Mouse (Mus musculus): Measurements from ENCODE around the gene Hemk1. TPM values are rescaled to one million over a fixed set of nuclear protein-coding genes. Genes with fewer than 3 reads are reported as not detected.

Gene Hemk1
- polyA plus RNA-seq, 1 experiment: 15.2 TPM

DNA sequence AAGGTAGTCTGAATTCAATTTTAAA, 42.3 kb downstream of the Hemk1 start, which contains the start of gene Cish:
Gene Cish (plus strand): TSS at position 11 of the 25 bp plus-strand sequence.
- TF ChIP-seq GATA1 (IDR thresholded peaks at IDR 0.05; ENCODE audit: low read length): no peak

DNA sequence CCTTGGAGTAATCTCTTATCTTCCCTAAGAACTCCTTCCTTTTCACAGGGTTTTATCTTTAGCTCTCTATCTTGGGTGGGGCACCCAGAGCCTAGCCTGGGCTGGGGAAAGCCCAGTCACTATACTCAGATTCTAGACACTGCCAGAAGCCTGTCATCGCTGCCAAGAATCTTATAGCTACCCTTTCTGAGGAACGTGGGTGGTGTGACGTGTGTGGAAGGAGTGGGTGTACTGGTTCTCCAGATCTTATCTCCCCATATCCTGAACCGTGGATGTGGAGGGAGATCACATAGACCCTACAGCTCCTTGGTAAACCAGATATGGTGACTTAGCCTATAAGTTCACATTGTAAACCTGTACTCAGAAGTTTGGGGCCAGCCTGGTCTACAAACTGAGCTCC, 42.5 kb downstream of the Hemk1 start:
- TF ChIP-seq GATA1 (IDR thresholded peaks at IDR 0.05; ENCODE audit: low read length): peak; percentile 55

DNA sequence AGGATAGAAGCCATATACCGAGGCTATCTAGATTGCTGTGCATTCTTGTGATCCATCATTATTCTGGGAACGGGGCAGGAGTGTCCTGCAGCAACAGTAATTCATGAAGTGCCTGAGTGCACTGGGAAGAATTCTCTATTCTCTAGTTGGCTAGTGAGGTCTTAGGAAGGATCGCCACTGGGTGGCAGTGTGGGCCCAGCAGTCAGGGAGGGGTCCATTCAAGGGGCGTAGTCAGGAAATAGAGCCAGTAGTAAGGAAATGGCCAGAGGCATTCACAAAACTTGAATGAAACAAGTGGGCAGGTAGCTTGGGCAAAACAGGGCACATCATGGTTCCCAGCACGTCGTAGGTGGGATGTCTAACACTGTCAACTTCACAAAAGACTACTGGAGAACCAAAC, 43.9 kb downstream of the Hemk1 start:
- TF ChIP-seq GATA1 (IDR thresholded peaks at IDR 0.05; ENCODE audit: low read length): no peak

DNA sequence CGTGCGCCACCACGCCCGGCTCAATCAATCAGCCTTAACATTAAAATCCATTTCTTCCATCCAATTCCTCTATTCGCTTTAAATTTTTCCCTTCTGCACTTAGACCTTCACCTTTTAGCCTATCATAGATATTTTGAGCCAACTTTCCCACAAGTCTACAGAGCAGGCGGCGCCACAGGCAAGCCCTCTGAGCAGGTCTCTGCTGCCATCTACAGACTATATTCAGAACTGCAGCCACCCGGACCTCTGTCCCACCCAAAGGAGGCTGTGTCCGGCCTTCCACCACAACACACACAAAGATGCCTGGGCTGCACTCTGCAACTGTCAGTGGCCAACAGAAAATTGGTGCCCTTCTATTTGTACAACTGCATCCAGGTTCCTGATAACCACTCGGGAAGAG, 47.3 kb downstream of the Hemk1 start:
- no peak for TF ChIP-seq GATA1 (IDR thresholded peaks at IDR 0.05; ENCODE audit: low read length)

DNA sequence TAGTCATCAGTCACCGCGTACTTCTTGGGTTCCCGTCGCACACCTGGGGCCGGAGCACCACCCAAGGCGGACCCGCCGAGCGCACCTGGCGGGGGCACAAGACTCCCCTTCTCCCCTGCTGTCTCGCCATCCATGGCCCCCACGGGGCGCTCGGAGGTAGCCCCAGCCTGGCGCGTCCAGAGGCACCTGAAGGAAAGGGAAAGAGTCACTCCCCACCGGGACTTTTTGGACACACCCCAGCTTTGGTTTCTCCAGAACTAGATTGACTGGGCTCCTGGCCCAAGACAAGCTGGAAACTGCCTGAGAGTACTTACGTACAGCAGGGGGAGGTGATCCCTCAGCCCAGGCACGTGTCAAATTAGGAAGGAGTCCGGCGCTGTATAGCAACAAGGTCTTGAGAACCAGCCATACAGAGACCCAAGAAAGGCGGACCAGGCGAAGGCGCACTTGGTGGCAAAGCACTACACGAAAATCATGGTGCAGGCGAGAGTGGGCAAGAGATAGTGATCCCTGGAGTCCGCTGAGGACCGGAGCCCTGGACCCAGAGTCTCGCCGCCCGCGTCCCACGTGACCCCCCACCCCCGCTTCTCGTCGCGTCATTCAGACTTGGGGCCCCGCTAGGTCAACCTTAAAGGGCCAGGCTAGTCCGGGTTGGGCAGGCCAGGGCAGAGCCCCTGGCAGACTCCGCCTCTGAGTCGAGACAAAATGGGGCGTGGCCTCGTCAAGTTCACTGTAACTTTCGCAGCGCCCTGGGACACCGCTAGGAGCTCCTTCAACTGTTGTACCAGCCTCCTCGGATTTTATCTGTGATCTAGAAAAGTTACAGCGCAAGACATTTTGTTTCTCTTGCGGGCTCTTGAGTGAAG, 48.7 kb downstream of the Hemk1 start, which contains the start of gene Mapkapk3:
Gene Mapkapk3 (minus strand): TSS at position 667 of the 866 bp plus-strand sequence.
- no peak for TF ChIP-seq GATA1 (IDR thresholded peaks at IDR 0.05; ENCODE audit: low read length)

DNA sequence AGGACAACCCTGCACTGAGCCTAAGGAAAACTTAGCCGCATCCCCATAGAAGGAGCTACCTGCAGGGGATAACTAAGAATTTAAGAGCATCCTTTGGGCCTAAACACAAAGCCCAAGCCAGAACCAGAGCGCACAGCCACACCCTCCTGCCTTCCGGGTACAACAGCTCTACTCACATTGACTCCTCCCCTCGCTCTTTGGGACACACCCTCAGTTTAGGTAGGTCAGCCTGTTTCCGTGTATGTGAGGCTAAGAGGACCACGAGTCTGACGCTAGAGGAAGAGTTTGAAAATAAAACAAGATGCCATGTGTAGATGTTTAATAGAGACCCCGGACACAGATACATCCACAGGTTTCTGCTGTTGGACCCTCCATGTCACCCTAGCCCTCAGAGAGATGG, 49.4 kb downstream of the Hemk1 start:
- TF ChIP-seq GATA1 (IDR thresholded peaks at IDR 0.05; ENCODE audit: low read length): no peak

DNA sequence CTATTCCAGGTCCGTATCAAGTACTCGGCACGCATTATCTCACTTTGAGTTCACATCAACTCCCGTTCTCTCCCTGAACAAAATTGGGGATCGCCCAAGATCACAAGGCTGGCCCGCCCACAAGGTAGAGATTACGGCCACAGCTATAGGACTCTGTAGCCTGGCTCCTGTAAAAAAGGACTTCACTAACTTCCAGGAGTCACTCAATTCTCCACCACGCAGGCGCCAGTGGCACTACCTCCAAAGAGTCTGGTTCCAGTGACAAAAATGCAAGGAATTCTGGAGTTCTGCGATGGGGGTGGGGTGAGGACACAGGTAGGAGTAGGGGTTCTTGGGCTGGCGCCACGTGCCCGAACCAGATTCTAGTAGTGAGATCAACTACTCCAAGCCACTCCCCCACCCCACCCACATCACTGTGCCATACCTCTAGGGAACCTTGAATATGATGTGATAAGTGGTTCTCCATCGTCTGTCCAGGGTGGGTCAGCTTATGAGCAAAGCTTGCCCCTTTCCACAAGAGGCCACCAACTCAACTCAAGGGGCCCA, 50.0 kb downstream of the Hemk1 start:
- TF ChIP-seq GATA1 (IDR thresholded peaks at IDR 0.05; ENCODE audit: low read length): no peak

DNA sequence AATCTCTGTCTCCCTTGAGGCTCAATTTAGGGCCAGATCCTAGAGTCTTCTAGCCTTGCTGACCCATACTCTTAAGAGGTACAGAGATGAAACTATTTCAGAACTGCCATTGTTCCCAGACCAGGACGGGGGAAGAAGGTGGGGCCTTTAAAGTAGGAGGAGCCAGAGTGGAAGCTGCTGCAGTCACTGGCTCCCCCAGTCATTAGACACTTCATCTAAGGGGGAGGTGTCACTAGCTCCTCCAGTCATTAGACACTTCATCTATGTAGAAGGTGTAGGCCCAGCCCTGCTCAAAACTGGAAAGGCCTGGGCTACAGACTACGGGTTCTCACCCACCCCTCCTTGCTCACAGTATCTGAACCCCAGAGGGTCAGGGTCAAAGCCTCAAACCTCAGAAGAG, 50.9 kb downstream of the Hemk1 start:
- no peak for TF ChIP-seq GATA1 (IDR thresholded peaks at IDR 0.05; ENCODE audit: low read length)

DNA sequence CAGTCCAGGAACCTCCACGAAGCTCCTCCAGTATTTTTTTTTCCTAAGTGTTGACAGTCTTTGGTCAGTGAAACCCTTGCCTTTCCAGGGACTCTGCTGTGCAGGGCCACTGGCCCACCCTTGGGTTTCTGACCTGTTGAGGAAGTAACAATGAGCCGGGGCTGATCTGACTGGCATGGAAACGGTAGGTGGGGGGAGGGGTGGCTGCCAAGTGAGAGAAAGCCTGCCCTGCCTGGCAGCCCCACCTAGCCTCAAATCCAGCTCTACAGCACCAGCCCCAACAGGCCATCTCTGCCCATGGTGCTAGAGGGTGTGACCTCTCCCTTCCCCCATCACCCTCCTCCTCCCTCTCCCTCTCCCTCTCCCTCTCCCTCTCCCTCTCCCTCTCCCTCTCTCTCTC, 53.1 kb downstream of the Hemk1 start:
- no peak for TF ChIP-seq GATA1 (IDR thresholded peaks at IDR 0.05; ENCODE audit: low read length)

DNA sequence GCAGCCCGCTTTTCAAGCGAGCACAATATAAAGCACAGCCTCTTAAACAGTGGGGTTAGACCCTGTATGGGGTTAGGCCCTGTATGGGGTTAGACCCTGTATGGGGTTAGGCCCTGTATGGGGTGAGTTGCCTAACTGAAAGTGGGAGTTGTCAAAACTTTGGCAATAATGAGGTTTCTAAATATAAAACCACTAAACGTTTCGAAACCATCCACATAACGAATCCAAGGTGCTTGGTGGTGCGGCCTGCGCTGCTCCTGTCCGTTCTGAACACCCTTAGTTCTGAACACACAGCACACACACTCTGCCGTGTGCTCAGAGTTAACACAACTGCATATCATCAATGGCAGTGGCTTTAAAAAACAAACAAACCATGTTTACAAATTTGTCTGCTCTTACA, 55.2 kb downstream of the Hemk1 start:
- TF ChIP-seq GATA1 (IDR thresholded peaks at IDR 0.05; ENCODE audit: low read length): no peak

DNA sequence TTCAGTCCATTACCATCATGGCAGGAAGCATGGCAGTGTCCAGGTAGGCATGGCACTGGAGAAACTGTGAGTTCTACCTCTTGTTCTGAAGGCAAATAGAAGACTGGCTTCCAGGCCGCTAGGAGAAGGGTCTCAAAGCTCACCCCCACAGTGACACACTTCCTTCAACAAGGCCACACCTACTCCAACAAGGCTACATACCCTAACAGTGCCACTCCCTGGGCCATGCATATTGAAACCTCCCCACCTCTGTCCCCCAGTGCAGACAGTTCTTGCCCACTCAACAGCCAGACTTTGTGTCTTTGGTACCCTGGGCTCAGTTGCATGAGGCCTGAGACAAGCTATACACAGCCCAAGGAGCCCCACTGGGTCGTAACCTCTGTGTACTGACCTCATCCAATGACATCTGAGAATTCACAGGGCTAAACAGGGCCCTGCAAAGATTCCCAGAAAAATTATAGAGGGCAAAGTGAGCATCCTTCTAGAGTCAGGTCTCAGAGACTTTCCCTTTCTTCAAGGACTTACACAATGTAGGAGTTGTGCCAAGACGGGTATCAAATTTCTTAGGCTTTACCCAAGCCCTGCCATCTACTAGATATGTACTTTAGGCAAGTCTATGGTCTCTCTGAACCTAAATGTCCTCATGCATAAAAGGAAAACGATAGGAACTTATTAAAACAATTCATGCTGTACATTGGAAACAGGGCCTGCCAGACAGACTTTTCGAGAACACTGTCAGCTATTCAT, 56.7 kb downstream of the Hemk1 start:
- no peak for TF ChIP-seq GATA1 (IDR thresholded peaks at IDR 0.05; ENCODE audit: low read length)

DNA sequence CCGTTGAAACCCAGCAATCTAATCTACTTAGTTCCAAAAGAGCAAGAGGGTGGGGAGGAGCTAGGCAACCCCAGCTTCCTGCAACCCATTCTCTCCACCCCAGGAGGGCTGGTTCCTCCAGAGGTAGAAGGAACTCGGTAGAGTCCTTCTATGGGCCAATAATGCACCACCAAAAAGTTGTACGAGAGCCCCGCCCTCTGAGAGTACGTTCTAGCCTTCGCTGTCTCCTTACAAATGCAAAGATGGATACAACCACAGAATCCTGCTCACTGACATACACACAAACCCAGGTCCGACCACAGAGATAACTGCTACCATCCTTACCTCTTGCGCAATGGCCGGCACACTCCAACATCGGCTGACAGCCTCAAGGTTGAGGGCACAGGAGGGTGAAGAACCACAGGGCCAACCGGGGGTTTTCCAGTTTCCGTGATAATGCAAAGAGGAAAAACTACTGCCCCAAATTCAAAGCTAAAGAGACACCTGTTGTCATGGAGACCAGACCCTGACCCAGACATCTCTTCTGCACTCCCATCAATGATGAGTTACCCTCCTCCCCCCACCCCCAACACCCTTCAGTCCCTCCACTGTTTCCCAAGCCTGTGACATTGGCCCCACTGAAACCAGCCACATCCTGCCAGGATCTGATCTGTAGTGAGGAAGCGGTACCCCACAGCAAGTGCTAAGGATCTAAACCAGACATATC, 57.7 kb downstream of the Hemk1 start:
- TF ChIP-seq GATA1 (IDR thresholded peaks at IDR 0.05; ENCODE audit: low read length): no peak

DNA sequence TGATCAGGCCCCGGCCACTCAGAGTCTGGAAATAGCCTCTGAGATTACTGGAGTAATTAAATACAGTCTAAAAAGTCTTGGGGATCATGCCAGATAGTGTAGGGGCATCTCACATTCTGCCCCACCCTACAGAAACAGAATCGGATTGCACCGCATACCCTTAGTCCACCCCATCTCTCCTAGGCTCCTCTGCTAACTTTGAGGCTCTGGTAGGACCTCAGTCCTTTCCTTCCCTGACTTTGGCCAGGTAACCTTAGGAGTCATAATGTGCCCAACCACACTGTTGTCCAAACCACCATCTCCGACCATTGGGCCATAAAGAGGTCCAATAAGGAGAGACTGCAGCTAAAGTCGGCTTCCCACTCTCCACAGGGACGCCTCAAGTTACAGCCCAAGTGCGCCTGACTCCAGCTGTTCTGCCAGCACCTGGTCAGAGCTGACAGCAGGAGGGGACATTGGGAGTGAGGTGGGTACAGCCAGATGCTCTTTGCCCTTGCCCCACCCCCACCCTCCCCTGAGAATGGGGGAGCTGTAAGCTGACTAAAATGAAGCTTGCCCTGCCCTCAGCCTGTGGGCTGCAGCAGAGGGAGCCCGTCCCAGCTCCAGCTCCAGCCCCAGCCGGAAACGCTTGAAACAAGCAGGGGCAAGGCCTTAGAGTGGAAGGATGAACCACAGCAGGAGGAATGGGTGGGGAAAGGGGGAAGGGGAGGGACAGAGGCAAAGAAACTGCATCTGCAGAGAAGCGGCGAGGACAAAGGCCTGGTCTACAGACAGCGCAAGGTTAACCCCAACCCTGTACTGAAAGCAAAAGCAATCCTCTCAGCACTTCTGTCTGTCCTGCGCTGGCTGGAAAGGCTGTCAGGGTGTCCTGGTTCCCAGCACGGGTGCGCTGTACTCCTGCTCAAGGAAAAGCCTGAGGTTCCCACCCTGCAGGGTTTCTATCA, 58.5 kb downstream of the Hemk1 start:
- TF ChIP-seq GATA1 (IDR thresholded peaks at IDR 0.05; ENCODE audit: low read length): no peak

DNA sequence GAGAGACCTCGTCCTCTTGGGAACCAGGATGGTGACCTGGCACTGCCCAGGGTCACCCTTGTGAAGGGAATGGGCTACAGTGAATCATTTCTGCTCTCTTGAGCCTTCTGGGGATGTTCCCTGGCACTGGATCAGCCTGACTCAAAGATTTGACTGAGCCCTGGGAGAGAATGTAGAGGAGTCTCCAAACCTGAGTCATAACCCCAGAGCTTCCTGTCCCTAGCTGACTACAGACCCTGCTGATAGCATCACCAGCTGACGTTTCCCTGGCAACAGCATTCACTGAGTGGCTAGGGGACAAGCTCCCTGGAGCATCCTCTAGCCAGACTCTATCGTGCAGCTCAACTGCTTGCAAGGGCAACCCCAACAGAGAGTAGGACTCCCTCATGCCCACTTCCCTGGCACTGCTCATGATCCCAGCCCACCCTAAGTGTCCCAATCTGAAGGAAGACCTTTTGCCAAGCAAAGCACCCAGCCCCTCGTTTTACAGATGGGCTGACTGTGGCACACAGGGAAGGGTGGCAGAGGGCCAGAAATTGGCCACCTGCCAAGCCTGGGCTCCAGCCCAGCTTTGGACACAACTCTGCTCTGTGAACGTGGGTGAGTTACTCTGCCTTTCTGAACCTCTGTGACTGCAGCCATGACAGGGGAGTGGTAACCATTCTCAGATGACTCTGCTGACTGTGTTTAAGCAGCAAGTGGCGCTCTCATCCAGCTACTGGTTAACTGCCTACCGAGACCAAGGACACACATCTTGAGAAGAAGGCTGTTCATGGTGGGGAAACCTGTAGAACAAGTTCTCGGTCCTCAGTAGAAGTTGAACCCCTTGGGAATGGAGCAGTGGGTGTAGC, 59.4 kb downstream of the Hemk1 start:
- no peak for TF ChIP-seq GATA1 (IDR thresholded peaks at IDR 0.05; ENCODE audit: low read length)
